Mouse (Mus musculus) ES-Bruce4 (cell line): ENCODE results near the gene Sptssa.

Experiments
- CTCF ChIP-seq: IDR thresholded peaks from one replicate; pipeline ENCODE4 v1.8.1; 2011; ENCODE audit warnings: low read depth, low read length
- EP300 ChIP-seq: IDR thresholded peaks from 2 replicates; pipeline ENCODE4 v1.6.1; 2011; ENCODE audit warnings: low read depth, low read length; ENCODE audit not compliant: insufficient read depth
- POLR2A ChIP-seq: IDR thresholded peaks from one replicate; pipeline ENCODE4 v1.8.1; 2011; ENCODE audit warnings: low read length; ENCODE audit not compliant: insufficient read depth

DNA sequence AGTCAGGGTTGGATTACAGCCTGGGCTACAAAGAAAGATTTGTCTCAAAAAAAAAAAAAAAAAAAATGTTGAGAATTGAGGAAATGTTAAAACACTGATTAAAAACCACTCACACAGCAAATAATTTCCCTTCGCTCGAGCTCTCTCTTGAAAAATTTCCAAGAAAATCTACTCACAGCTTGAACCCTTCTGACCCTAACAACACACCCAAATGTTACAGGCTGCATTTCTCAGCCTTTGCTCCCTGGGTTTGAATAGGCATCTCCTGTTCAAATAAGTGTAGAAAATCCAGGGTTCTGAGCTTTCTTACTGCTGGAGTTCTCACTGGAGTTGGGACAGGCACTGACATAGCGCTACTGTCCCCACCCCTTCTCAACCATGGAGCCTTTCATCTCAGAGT, 51.2 kb downstream of the Sptssa start:
- TF ChIP-seq POLR2A = no peak
- TF ChIP-seq CTCF = no peak
- no peak for TF ChIP-seq EP300
